Mouse (Mus musculus) CH12.LX (cell line): ENCODE results near the gene Rbfox1. TPM values are rescaled to one million over a fixed set of nuclear protein-coding genes. Genes with fewer than 3 reads are reported as not detected.

Source experiments
- DNase-seq: peaks from one replicate; pipeline ENCODE4 v3.0.0-alpha.2; 2013; ENCODE audit errors: extremely low read depth
- H3K27ac ChIP-seq: 2 replicates; pipeline ENCODE4 v1.5.1; 2012; ENCODE audit warnings: low read depth, mild to moderate bottlenecking, control low read depth, moderate library complexity; ENCODE audit not compliant: insufficient read depth
- H3K27me3 ChIP-seq: replicated peaks from 2 replicates; pipeline ENCODE3; 2012; ENCODE audit warnings: inconsistent platforms
- H3K36me3 ChIP-seq, 2 experiments: replicated peaks in 1 of 2; 2 replicates each; pipeline versions ENCODE3 to v1.6.1; 2012; ENCODE audit warnings: inconsistent platforms in 1 of 2, low read length in 1 of 2, mild to moderate bottlenecking in 1 of 2, mixed read lengths in 1 of 2, moderate library complexity in 1 of 2; ENCODE audit not compliant: control insufficient read depth in 1 of 2, insufficient read depth in 1 of 2
- H3K4me1 ChIP-seq, 2 experiments: 2 replicates each; pipeline ENCODE4 v1.6.1; 2012; ENCODE audit warnings: inconsistent platforms in 1 of 2, moderate library complexity in 1 of 2; ENCODE audit not compliant: insufficient read depth in 2 of 2, control insufficient read depth in 1 of 2
- H3K4me2 ChIP-seq: 2 replicates; pipeline ENCODE4 v1.6.1; 2012; ENCODE audit warnings: low read depth, mild to moderate bottlenecking, control low read depth; ENCODE audit not compliant: poor library complexity, insufficient read depth, severe bottlenecking
- H3K4me3 ChIP-seq, 3 experiments: fragments of 150-350 bp in 1 of 3; sonication (generic) in 1 of 3; replicated peaks in 1 of 3; 2 replicates each; pipeline versions ENCODE3 to v1.5.1; 2011 to 2012; ENCODE audit warnings: low read depth in 2 of 3, low read length in 2 of 3, mild to moderate bottlenecking in 2 of 3, moderate library complexity in 2 of 3, control low read depth in 1 of 3, improper control_type of control experiment in 1 of 3, inconsistent platforms in 1 of 3, mixed read lengths in 1 of 3; ENCODE audit not compliant: poor library complexity in 1 of 3
- H3K79me2 ChIP-seq: replicated peaks from 2 replicates; pipeline ENCODE4 v1.6.1; 2012; ENCODE audit warnings: mild to moderate bottlenecking, moderate library complexity; ENCODE audit not compliant: control insufficient read depth, poor library complexity, insufficient read depth, severe bottlenecking; ENCODE audit errors: extremely low read depth
- H3K9ac ChIP-seq: 2 replicates; pipeline ENCODE4 v1.6.1; 2012; ENCODE audit warnings: low read depth, mild to moderate bottlenecking, control low read depth, moderate library complexity; ENCODE audit not compliant: insufficient read depth
- H3K9me3 ChIP-seq: replicated peaks from 2 replicates; pipeline ENCODE3; 2012; ENCODE audit warnings: low read length, inconsistent platforms, mixed read lengths
- BHLHE40 ChIP-seq: IDR thresholded peaks from 2 replicates; pipeline ENCODE4 v1.6.1; 2011; ENCODE audit warnings: mild to moderate bottlenecking, low read depth, low read length, improper control_type of control experiment
- CHD1 ChIP-seq: IDR thresholded peaks from 2 replicates; pipeline ENCODE4 v1.6.1; 2012; ENCODE audit warnings: low read depth, low read length, improper control_type of control experiment, inconsistent platforms
- CHD2 ChIP-seq: IDR thresholded peaks from 2 replicates; pipeline ENCODE4 v1.6.1; 2011; ENCODE audit warnings: low read length, improper control_type of control experiment
- E2F4 ChIP-seq: IDR thresholded peaks from 2 replicates; pipeline ENCODE4 v1.6.1; 2011; ENCODE audit warnings: low read depth, low read length, improper control_type of control experiment; ENCODE audit not compliant: insufficient replicate concordance
- ELF1 ChIP-seq: IDR thresholded peaks from 2 replicates; pipeline ENCODE4 v1.6.1; 2014; ENCODE audit warnings: low read depth, mild to moderate bottlenecking, inconsistent platforms, low read length, improper control_type of control experiment
- ETS1 ChIP-seq: conservative IDR thresholded peaks from 2 replicates; pipeline ENCODE4 v1.6.1; 2012; ENCODE audit warnings: low read depth, mild to moderate bottlenecking, inconsistent platforms, low read length, improper control_type of control experiment, moderate library complexity
- GABPA ChIP-seq: IDR thresholded peaks from 2 replicates; pipeline ENCODE4 v1.6.1; 2012; ENCODE audit warnings: low read depth, low read length, improper control_type of control experiment, inconsistent platforms; ENCODE audit not compliant: insufficient replicate concordance
- JUN ChIP-seq: IDR thresholded peaks from 2 replicates; pipeline ENCODE4 v1.6.1; 2011; ENCODE audit warnings: low read depth, mild to moderate bottlenecking, low read length, improper control_type of control experiment, moderate library complexity; ENCODE audit not compliant: insufficient read depth
- JUND ChIP-seq: conservative IDR thresholded peaks from 2 replicates; pipeline ENCODE4 v1.6.1; 2011; ENCODE audit warnings: low read depth, low read length, improper control_type of control experiment
- KAT2A ChIP-seq: IDR thresholded peaks from 2 replicates; pipeline ENCODE4 v1.6.1; 2012; ENCODE audit warnings: low read length, improper control_type of control experiment, inconsistent platforms; ENCODE audit not compliant: insufficient replicate concordance
- MEF2A ChIP-seq: IDR thresholded peaks from 2 replicates; pipeline ENCODE4 v1.6.1; 2014; ENCODE audit warnings: low read depth, mild to moderate bottlenecking, inconsistent platforms, low read length, improper control_type of control experiment, borderline replicate concordance
- MXI1 ChIP-seq: IDR thresholded peaks from 2 replicates; pipeline ENCODE4 v1.6.1; 2011; ENCODE audit warnings: mild to moderate bottlenecking, low read depth, low read length, improper control_type of control experiment
- MYC ChIP-seq: IDR thresholded peaks from 2 replicates; pipeline ENCODE4 v1.6.1; 2011; ENCODE audit warnings: low read depth, mild to moderate bottlenecking, improper control_type of control experiment, low read length
- NELFE ChIP-seq: IDR thresholded peaks from 2 replicates; pipeline ENCODE4 v1.6.1; 2011; ENCODE audit warnings: low read depth, low read length, improper control_type of control experiment
- NRF1 ChIP-seq: IDR thresholded peaks from 2 replicates; pipeline ENCODE4 v1.6.1; 2014; ENCODE audit warnings: low read depth, mild to moderate bottlenecking, inconsistent platforms, low read length, improper control_type of control experiment, moderate library complexity
- PAX5 ChIP-seq: IDR thresholded peaks from 2 replicates; pipeline ENCODE4 v1.6.1; 2012; ENCODE audit warnings: low read length, inconsistent platforms, mixed read lengths
- RAD21 ChIP-seq: IDR thresholded peaks from 2 replicates; pipeline ENCODE4 v1.6.1; 2011; ENCODE audit warnings: low read depth, mild to moderate bottlenecking, low read length, improper control_type of control experiment, moderate library complexity
- USF2 ChIP-seq: conservative IDR thresholded peaks from 2 replicates; pipeline ENCODE4 v1.6.1; 2011; ENCODE audit warnings: low read depth, low read length, improper control_type of control experiment
- ZC3H11A ChIP-seq: IDR thresholded peaks from 2 replicates; pipeline ENCODE4 v1.6.1; 2012; ENCODE audit warnings: low read depth, mild to moderate bottlenecking, inconsistent platforms, low read length, improper control_type of control experiment
- ZMIZ1 ChIP-seq: IDR thresholded peaks from 2 replicates; pipeline ENCODE4 v1.6.1; 2012; ENCODE audit warnings: low read depth, mild to moderate bottlenecking, inconsistent platforms, low read length, improper control_type of control experiment
- ZNF384 ChIP-seq: IDR thresholded peaks from 2 replicates; pipeline ENCODE4 v1.6.1; 2012; ENCODE audit warnings: low read depth, low read length, improper control_type of control experiment, inconsistent platforms
- dilution Hi-C: fragments of 300-500 bp; cut with MboI; formaldehyde crosslinking; loops from 2 replicates; pipeline ENCODE4 v1.14.3; 2020; ENCODE audit warnings: low sequenced_read_pairs; ENCODE audit not compliant: extremely low pct_unique_long_range_greater_than_20kb, extremely low pct_ligation_motif_present
- in situ Hi-C: fragments of 300-500 bp; cut with MboI; formaldehyde crosslinking; loops from 3 replicates; pipeline ENCODE4 v1.14.3; 2019; ENCODE audit warnings: low sequenced_read_pairs, low pct_ligation_motif_present, low pct_unique_long_range_greater_than_20kb, mixed read lengths
- polyA plus RNA-seq: library from polyadenylated mRNA; unstranded; fragments of >175 nt; gene quantifications from 2 replicates; pipeline ENCODE4 v1.2.1, GENCODE M21; 2012; ENCODE audit warnings: low read depth; ENCODE audit not compliant: insufficient read length
- total RNA-seq, 2 experiments: library from RNA; depleted of rRNA; stranded (reverse); fragments of 300-350 nt in 1 of 2; fragments of >200 nt in 1 of 2; gene quantifications; 2 replicates each; pipeline ENCODE4 v1.2.3; 2012 to 2014

Rbfox1 gene
- total and polyA plus RNA-seq, 3 experiments: not detected

DNA sequence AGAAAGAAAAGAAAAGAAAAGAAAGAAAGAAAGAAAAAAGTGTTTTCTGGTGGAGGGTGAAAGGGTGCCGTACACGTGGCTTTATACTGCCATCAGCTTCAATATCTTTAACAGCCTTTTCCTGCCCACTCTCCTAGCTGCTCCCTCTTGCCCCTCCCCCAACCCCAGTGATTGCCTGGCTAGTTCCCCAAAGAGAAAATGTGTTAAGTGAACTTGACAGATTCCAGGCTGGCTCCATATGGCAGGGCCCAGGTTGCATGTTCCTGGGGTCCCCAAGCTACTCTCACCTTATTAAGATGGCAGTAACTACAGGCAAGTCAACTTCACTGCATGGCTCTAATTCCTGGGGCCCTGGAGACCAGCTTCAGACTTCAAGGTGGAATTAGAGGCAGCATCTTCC is 1302.6 kb downstream of the Rbfox1 start:
- no peaks in the 10 kb centered on the region for H3K4me1 ChIP-seq
- TF ChIP-seq BHLHE40: no peak
- no peak for TF ChIP-seq ZMIZ1
- TF ChIP-seq PAX5: no peak
- TF ChIP-seq ELF1: no peak
- no peak for TF ChIP-seq ETS1
- TF ChIP-seq, all 38 proteins: peak for 0
- DNase-seq: no peak
- no peak overlapping the region for H3K4me2 ChIP-seq
- no peaks in the 10 kb centered on the region for H3K27me3 ChIP-seq
- peaks cover 81% of the 10 kb centered on the region for H3K9me3 ChIP-seq
- dilution Hi-C loops: no loop called here
- no peaks in the 10 kb centered on the region for H3K36me3 ChIP-seq
- H3K9ac ChIP-seq: no peak overlapping the region
- in situ Hi-C loops: no loop called here
- no peak overlapping the region for H3K27ac ChIP-seq
- no peak overlapping the region for H3K4me3 ChIP-seq
- no peaks in the 10 kb centered on the region for H3K79me2 ChIP-seq

DNA sequence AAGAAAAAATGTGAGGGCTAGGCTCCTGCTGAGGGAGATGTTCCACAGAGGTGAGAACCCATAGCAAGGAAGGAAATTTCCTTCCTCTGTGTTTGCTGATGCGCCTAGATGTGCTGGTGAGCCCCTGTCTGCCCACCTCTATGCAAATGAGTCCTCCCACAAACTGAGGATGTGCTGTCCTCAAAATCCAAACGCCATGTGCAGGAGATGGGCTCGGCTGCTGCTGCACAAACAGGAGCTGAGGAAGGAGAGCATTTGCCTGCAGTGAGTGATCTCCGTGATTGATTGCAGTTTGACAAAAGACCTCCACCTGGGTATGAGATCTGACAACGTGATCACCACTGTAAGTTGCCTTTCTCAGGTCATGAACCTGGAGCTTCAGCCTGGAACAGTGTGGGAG is 1308.4 kb downstream of the Rbfox1 start:
- Histone ChIP-seq H3K27ac (no peak overlapping the region), H3K36me3 (no peaks in the 10 kb centered on the region), H3K27me3 (no peaks in the 10 kb centered on the region), H3K9me3 (peaks cover 85% of the 10 kb centered on the region), H3K4me2 (no peak overlapping the region), H3K79me2 (no peaks in the 10 kb centered on the region), H3K4me1 (no peaks in the 10 kb centered on the region), H3K4me3 (no peak overlapping the region), H3K9ac (no peak overlapping the region)
- dilution Hi-C loops: no loop called here
- no peak for TF ChIP-seq JUN
- TF ChIP-seq BHLHE40: no peak
- no peak for TF ChIP-seq ZC3H11A
- TF ChIP-seq KAT2A: no peak
- TF ChIP-seq ELF1: no peak
- no peak for TF ChIP-seq MXI1
- no peak for TF ChIP-seq ZMIZ1
- no peak for TF ChIP-seq RAD21
- TF ChIP-seq GABPA: no peak
- no peak for TF ChIP-seq MEF2A
- no peak for TF ChIP-seq E2F4
- no peak for TF ChIP-seq ZNF384
- TF ChIP-seq NRF1: no peak
- TF ChIP-seq JUND: no peak
- no peak for TF ChIP-seq USF2
- TF ChIP-seq PAX5: no peak
- TF ChIP-seq CHD2: no peak
- TF ChIP-seq MYC: no peak
- TF ChIP-seq NELFE: no peak
- TF ChIP-seq CHD1: no peak
- in situ Hi-C loops: no loop called here
- DNase-seq: no peak
